Mouse (Mus musculus) limb, embryonic 12.5 days (tissue): ENCODE measurements at regions not wholly inside any gene's neighbourhood (a gene's known extent, or its start where the extent isn't known, plus 50 kb on each side); places are given as distances from the start of the nearest gene placed in this dataset.
"Not testable (repeated sequence)": the region's sequence is repeated elsewhere in the genome, so short reads cannot be mapped to it uniquely, and the experiment has no call there.

ENCODE experiments used
- ATAC-seq: fragments of 200-750 bp; cut with Nextera tagmentation; 2 replicates; pipeline ENCODE4 v1.8.0; 2017; ENCODE audit warnings: low read depth, moderate TSS enrichment; ENCODE audit not compliant: insufficient number of reproducible peaks, insufficient read depth, low FRiP score, low TSS enrichment
- H3K27ac ChIP-seq: fragments of 300-500 bp; sonication (generic); 2 replicates; pipeline ENCODE4 v1.5.1; 2016; ENCODE audit warnings: mild to moderate bottlenecking, moderate library complexity
- H3K27me3 ChIP-seq: fragments of 300-500 bp; sonication (generic); 2 replicates; pipeline ENCODE4 v1.6.1; 2016; ENCODE audit warnings: mild to moderate bottlenecking, moderate library complexity
- H3K36me3 ChIP-seq: fragments of 300-500 bp; sonication (generic); 2 replicates; pipeline ENCODE4 v1.6.1; 2016; ENCODE audit warnings: mild to moderate bottlenecking, moderate library complexity
- H3K4me1 ChIP-seq: fragments of 300-500 bp; sonication (generic); replicated peaks from 2 replicates; pipeline ENCODE4 v1.6.1; 2016
- H3K4me2 ChIP-seq: fragments of 300-500 bp; sonication (generic); 2 replicates; pipeline ENCODE4 v1.6.1; 2016; ENCODE audit warnings: mild to moderate bottlenecking, moderate library complexity
- H3K4me3 ChIP-seq: fragments of 300-500 bp; sonication (generic); replicated peaks from 2 replicates; pipeline ENCODE4 v1.5.1; 2016; ENCODE audit warnings: mild to moderate bottlenecking
- H3K9ac ChIP-seq: fragments of 300-500 bp; sonication (generic); replicated peaks from 2 replicates; pipeline ENCODE4 v1.6.1; 2016; ENCODE audit warnings: mild to moderate bottlenecking, moderate library complexity
- H3K9me3 ChIP-seq: fragments of 300-500 bp; sonication (generic); 2 replicates; pipeline ENCODE4 v1.6.1; 2016; ENCODE audit warnings: mild to moderate bottlenecking, moderate library complexity
- WGBS: fragments of 180-500 bp; shearing (Covaris S2); methylation state at CpG from one replicate; pipeline ENCODE4 v1.1.7; 2016; 5-methylcytosine and 5-hydroxymethylcytosine counted together

DNA sequence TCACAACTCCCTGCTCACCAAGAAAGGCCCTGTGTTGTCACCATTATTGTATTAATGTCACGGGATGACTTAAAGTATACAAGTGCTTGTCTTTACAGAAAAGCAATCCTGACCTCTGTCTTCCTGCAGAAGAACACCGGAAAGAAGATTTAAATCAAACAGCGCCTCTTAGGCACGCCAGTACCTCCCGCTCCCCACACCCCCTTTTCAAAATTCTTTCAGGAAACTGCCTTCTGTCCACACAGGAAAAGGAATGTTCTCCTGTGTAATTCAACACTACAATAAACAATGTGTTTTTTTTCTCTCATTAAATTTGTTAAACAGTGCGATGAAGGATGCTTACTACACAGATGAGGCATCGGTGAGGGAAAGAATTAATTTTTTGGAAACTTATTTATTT, 112.6 kb upstream of the Stt3b start:
- no peak for ATAC-seq
- Histone ChIP-seq H3K27ac (no peak overlapping the region), H3K9me3 (peaks cover 15% of the 10 kb centered on the region), H3K4me1 (peaks cover 7% of the 10 kb centered on the region; the same call in 1 of the 2 replicates), H3K4me2 (no peak overlapping the region), H3K27me3 (no peaks in the 10 kb centered on the region), H3K4me3 (no peak overlapping the region), H3K36me3 (no peaks in the 10 kb centered on the region), H3K9ac (no peak overlapping the region)
- WGBS: 75% methylated on average over 7 of the region's 7 CpGs

DNA sequence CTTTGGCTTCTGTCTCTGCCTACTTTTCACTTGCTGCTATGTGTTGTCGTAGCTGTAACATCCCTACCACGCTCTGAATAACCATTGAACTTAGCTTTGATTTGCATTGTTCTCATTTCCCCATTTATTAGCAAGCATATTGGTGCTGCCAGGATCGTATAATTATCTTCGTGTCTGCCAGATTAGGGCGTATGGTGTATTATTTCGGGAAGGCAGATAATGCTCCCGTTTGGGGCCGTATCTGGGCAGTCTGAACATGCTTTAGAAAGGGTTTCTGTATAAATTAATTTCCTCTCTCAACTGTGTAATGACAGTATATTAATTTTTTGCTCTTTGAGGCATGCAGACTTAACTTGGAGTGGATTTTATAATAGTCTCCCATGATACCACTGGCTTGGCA, 116.5 kb upstream of the Stt3b start:
- 88% methylated on average over 8 of the region's 8 CpGs for WGBS

DNA sequence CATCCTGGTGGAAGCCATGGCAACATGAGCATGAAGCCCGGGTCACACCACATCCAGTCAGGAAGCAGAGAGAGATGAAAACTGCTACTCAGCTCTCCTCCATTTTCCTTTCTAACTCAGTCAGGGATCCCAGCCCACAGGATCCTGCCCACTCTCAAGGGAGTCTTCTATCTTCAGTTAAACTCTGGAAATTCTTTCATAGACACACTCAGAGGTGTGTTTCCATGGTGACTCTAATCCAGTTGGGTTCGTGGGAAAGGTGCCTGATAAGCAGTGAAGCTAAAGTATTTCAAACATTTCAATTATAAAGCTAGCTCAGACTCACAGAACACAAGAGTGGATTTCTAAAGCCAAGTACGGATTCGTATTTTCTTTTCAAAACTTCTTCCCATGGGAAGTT, 120.0 kb upstream of the Stt3b start:
- no peaks in the 10 kb centered on the region for H3K4me1 ChIP-seq
- no peak overlapping the region for H3K9ac ChIP-seq
- H3K9me3 ChIP-seq: 0 out of 2 replicates have a peak, but pooled peaks cover 4% of the 10 kb centered on the region
- no peaks in the 10 kb centered on the region for H3K36me3 ChIP-seq
- H3K27me3 ChIP-seq: no peaks in the 10 kb centered on the region
- 79% methylated on average over 4 of the region's 4 CpGs for WGBS
- ATAC-seq: no peak
- H3K4me2 ChIP-seq: no peak overlapping the region
- H3K4me3 ChIP-seq: no peak overlapping the region
- no peak overlapping the region for H3K27ac ChIP-seq

More for the DNA sequence above, 116.5 kb upstream of the Stt3b start:
- H3K4me2 ChIP-seq: no peak overlapping the region
- no peaks in the 10 kb centered on the region for H3K9me3 ChIP-seq
- no peak overlapping the region for H3K27ac ChIP-seq
- H3K4me1 ChIP-seq: peaks cover 7% of the 10 kb centered on the region; the same call in 1 of the 2 replicates
- no peaks in the 10 kb centered on the region for H3K36me3 ChIP-seq
- no peaks in the 10 kb centered on the region for H3K27me3 ChIP-seq
- no peak for ATAC-seq
- H3K9ac ChIP-seq: no peak overlapping the region
- no peak overlapping the region for H3K4me3 ChIP-seq

DNA sequence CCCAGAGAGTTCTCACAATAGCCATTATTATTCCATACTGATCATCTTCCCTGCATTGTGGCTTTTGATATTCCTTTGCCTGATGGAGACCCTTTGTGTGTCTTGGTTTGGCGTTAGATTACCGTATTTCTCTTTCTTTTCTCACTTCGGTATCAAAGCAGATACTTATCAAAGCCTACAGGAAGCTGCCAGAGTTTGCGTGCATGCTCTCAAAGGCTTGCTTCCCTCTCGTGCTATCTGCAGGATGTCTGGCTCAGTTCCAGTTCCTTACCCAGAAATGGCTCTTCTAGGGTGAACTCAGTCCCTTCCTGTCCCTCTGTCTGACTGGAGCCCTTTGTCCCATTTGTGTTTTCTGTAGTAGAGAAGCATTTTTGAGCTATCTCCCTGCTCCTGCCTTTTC, 124.5 kb upstream of the Stt3b start:
- Histone ChIP-seq H3K9me3 (peaks cover 12% of the 10 kb centered on the region; the same call in 1 of the 2 replicates), H3K27ac (no peak overlapping the region), H3K9ac (no peak overlapping the region), H3K36me3 (no peaks in the 10 kb centered on the region), H3K4me2 (no peak overlapping the region), H3K4me1 (no peaks in the 10 kb centered on the region), H3K4me3 (no peak overlapping the region), H3K27me3 (no peaks in the 10 kb centered on the region)
- ATAC-seq: no peak
- 57% methylated on average over 5 of the region's 5 CpGs for WGBS

DNA sequence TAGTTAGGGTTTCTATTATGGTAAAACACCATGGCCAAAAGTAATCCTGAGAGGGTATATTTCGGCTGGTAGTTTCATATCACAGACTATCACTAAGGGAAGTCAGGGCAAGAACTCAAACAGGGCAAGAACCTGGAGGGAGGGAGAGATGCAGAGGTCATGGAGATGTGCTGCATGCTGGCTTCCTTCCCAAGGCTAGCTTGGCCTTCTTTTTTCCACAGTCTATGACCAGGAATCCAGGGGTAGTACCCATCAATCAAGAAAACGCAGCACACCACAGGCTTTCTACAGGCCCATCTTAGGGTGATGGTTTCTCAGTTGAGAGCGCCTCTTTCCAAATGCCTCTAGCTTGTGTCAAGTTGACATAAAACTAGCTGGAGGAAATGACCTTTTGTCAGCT, 126.1 kb upstream of the Stt3b start:
- Histone ChIP-seq H3K27me3 (no peaks in the 10 kb centered on the region), H3K27ac (no peak overlapping the region), H3K4me2 (no peak overlapping the region), H3K9ac (no peak overlapping the region), H3K9me3 (peaks cover 17% of the 10 kb centered on the region; the same call in 1 of the 2 replicates), H3K4me1 (no peaks in the 10 kb centered on the region), H3K4me3 (no peak overlapping the region), H3K36me3 (no peaks in the 10 kb centered on the region)
- 91% methylated on average over 3 of the region's 3 CpGs for WGBS
- no peak for ATAC-seq

DNA sequence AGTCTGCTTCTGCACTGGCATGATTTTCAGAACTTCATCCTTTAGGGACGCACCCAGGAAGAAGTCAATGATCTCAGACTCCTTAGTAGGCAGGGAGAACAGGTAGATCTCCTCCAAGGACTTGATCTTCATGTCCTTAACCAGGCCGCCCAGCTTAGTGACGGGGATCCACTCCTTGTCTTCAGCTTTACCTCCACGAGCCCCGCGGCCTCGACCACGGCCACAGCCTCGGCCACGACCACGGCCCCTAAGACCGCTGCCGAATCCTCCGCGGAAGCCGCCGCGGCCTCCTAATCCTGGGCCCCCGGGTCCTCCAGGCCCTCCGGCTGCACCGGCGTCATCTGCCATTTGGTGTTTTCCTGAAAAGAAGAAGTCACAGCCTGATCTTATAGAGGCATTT, 128.0 kb upstream of the Stt3b start:
- H3K4me3 ChIP-seq, H3K36me3 ChIP-seq, H3K9ac ChIP-seq, H3K4me1 ChIP-seq, H3K4me2 ChIP-seq, ATAC-seq, H3K27ac ChIP-seq, H3K27me3 ChIP-seq: not testable (repeated sequence)
- WGBS: 94% methylated on average over 22 of the region's 22 CpGs
- peaks cover 13% of the 10 kb centered on the region; the same call in 1 of the 2 replicates for H3K9me3 ChIP-seq

DNA sequence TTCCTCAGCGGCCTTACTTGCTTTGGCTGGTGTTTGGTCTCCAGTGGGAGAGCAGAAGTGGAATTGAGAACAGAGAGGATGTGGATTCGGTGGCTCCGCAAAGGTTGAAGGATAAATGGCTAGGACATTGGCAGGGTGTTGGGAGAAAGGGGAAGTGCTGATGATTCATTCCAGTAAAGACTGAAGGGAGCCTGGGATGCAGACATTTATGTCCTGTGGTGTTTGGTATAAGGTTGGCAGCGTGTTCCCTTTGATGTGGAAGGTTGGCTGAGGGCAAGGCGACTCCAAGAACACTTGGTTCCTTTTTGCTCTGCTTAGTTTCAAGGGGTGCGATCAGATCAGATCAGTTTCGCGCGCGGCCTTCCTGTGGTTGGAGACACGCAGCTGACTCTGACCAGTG, 136.5 kb upstream of the Stt3b start:
- no peak overlapping the region for H3K4me3 ChIP-seq
- H3K27ac ChIP-seq: no peak overlapping the region
- H3K9ac ChIP-seq: no peak overlapping the region
- no peaks in the 10 kb centered on the region for H3K27me3 ChIP-seq
- no peak for ATAC-seq
- H3K9me3 ChIP-seq: 0 out of 2 replicates have a peak, but pooled peaks cover 3% of the 10 kb centered on the region
- H3K4me2 ChIP-seq: no peak overlapping the region
- no peaks in the 10 kb centered on the region for H3K36me3 ChIP-seq
- no peaks in the 10 kb centered on the region for H3K4me1 ChIP-seq
- 76% methylated on average over 11 of the region's 11 CpGs for WGBS

DNA sequence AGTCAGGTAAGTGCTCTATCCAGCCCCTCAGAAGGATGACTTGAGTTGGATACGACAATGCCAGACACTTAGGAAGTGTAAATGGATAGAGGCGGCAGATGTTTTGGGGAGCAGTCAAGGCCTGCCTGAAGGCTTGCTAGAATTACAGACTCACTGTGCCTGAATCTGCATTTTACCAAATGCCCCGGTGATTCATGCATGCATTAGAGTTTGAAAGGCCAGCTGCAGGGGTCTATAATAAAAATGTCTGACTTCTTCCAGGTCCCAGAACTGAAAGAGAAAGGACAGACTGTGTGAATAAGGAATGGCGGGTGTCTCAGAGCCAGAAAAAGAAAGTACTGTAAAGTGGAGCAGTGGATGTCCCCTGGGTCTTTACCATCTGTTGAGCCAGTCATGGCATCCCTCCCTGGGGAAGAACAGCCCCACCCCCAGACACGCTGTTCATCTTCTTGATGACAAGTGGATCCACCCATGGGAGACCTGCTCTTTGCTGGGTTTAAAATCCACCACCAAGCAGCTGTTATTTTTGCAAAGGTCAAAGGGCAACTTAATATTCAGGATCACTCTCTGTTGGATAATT, 140.6 kb upstream of the Stt3b start:
- Histone ChIP-seq H3K27me3 (no peaks in the 10 kb centered on the region), H3K4me3 (no peak overlapping the region), H3K36me3 (no peaks in the 10 kb centered on the region), H3K4me2 (no peak overlapping the region), H3K4me1 (no peaks in the 10 kb centered on the region), H3K9me3 (0 out of 2 replicates have a peak, but pooled peaks cover 3% of the 10 kb centered on the region), H3K9ac (no peak overlapping the region), H3K27ac (no peak overlapping the region)
- no peak for ATAC-seq
- 73% methylated on average over 5 of the region's 5 CpGs for WGBS

DNA sequence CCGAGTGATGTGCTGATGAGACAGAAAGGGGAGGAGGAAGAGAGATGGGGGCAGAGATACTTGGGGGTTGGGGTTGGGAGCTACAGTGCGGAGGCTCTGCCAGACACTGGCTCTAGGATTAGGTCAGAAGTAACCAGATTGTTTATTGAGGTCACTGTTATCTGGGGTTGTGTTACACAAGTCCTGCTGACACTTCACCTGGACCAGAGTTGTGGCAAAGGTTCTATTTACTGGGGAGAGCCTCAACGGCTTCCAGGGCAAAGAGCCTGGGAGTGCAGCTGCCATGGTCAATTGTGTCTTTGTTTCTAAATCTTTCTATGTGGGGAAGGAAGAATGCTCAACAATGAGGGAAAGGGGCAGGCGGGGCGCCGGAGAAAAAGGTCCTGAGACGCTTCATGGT, 144.6 kb upstream of the Stt3b start:
- H3K9me3 ChIP-seq: no peaks in the 10 kb centered on the region
- H3K36me3 ChIP-seq: no peaks in the 10 kb centered on the region
- no peak overlapping the region for H3K4me2 ChIP-seq
- no peak overlapping the region for H3K4me3 ChIP-seq
- H3K27me3 ChIP-seq: no peaks in the 10 kb centered on the region
- H3K9ac ChIP-seq: no peak overlapping the region
- H3K4me1 ChIP-seq: peaks cover 16% of the 10 kb centered on the region
- no peak overlapping the region for H3K27ac ChIP-seq
- 90% methylated on average over 7 of the region's 7 CpGs for WGBS
- no peak for ATAC-seq

DNA sequence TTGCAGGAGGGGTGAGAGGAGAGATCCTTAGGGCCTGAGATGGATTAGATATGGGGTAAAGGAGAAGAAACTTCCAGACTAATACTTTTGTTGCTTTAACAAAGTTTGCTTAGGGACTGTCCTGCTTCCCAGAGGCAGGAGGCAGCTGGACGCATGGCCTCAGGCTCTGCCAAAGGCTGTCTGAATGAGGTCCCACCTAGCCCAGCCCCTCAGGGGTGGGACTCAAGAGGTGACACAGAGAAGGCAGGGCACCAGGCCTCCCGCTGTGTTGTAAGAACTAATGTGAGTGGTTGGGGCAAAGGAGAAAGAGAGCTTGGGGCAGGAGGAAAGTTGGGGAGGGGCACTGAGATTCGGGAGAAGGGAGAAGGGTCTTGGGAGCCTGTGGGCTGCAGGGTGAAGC, 145.9 kb upstream of the Stt3b start:
- WGBS: 26% methylated on average over 3 of the region's 3 CpGs
- no peaks in the 10 kb centered on the region for H3K27me3 ChIP-seq
- no peak overlapping the region for H3K4me3 ChIP-seq
- no peak for ATAC-seq
- no peak overlapping the region for H3K9ac ChIP-seq
- H3K4me2 ChIP-seq: no peak overlapping the region
- H3K27ac ChIP-seq: no peak overlapping the region
- peaks cover 16% of the 10 kb centered on the region for H3K4me1 ChIP-seq
- H3K36me3 ChIP-seq: no peaks in the 10 kb centered on the region
- no peaks in the 10 kb centered on the region for H3K9me3 ChIP-seq

DNA sequence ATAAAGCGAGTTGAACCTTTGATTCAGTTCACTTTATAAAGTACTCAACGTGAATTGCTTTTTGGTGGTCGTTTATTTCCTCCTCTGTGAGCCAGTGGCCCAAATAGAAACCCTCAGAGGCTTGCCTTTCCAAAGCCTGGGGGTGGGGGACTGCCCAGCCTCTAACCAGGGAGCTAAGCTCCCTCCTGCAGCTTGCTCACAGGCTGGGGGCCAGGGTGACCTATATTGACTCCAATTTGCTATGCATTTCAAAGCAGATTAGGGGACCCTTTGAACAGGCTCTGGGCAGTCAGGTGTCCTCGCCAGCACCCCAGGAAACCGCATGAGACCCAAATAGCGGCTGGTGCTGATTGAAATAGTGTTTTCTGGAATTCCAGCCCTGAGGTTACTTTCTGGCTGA, 146.4 kb upstream of the Stt3b start:
- no peak for ATAC-seq
- no peaks in the 10 kb centered on the region for H3K36me3 ChIP-seq
- H3K27ac ChIP-seq: no peak overlapping the region
- H3K9me3 ChIP-seq: no peaks in the 10 kb centered on the region
- H3K4me3 ChIP-seq: no peak overlapping the region
- no peak overlapping the region for H3K4me2 ChIP-seq
- 17% methylated on average over 6 of the region's 6 CpGs for WGBS
- H3K4me1 ChIP-seq: peaks cover 16% of the 10 kb centered on the region
- no peaks in the 10 kb centered on the region for H3K27me3 ChIP-seq
- H3K9ac ChIP-seq: no peak overlapping the region
